Mouse (Mus musculus): ENCODE data around the gene Sfxn3. TPM values are rescaled to one million over a fixed set of nuclear protein-coding genes. Genes with fewer than 3 reads are reported as not detected.

Gene Sfxn3
- polyA plus RNA-seq, 1 experiment from 2014 or later = 21.7 TPM

DNA sequence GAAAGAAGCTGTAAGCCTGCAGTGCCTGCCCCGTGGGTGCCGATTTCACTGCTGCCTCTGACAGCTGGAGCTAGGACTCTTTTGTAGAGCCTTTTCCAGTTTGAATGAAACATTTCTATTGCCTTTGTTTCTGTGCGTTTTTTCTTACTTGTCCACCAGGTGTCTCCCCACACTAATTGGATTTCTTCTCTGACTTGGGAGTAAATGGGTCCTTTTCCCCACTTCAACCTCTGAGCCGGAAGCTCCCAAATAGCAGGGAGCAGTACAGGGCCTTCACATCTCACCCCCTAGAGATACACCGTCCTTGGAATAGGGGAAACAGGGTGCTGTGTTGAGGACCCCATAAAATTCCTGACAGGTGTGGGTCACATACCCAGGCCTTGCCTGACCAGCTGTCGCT lies 34.7 kb upstream of the Sfxn3 start:
- ATAC-seq (ENCODE audit: borderline replicate concordance, extremely low read depth, low FRiP score, low TSS enrichment) = no peak
- H3K9ac ChIP-seq = no peak overlapping the region
- H3K9me3 ChIP-seq = no peaks in the 10 kb centered on the region
- no peak overlapping the region for H3K27ac ChIP-seq
- no peak overlapping the region for H3K4me2 ChIP-seq
- H3K27me3 ChIP-seq = no peaks in the 10 kb centered on the region
- WGBS = 37% methylated on average over 6 of the region's 6 CpGs
- no peak overlapping the region for H3K4me3 ChIP-seq
- H3K36me3 ChIP-seq = peaks cover 26% of the 10 kb centered on the region
- H3K4me1 ChIP-seq = peaks cover 47% of the 10 kb centered on the region

DNA sequence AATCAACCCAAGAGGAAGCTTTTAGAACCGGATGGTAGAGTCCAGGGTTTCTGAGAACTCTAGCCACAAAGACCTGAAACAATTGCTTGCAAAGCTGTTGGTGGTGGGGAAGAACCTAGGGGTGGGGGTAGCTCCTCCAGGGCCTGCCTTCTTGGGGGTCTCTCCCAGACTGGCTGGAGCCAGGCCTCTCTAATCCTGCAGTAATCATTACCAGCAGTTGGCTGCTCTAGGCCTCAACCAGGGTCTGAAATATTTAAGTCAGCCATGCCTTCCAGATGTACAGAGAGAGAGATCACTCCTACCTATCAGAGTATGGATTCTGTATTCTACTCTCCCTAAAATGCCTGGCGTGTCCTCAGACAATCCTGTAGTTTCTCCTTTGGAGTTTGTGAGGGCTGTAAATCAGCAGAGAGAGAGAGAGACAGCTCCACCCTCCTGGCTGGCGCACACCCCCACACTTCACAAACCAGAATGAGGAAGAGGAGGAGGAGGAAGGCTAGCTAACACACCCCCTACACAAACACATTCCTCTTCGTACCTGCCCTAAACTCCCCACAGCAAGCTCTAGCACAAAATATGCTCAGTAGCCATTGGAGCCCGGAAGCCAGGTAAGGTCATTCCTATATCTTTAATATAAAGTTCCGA lies 33.6 kb upstream of the Sfxn3 start:
- peak overlapping the region; percentile 79; the same call in 1 of the 2 replicates for H3K4me2 ChIP-seq
- no peak overlapping the region for H3K4me3 ChIP-seq
- no peaks in the 10 kb centered on the region for H3K9me3 ChIP-seq
- peak overlapping the region; percentile 99 for H3K27ac ChIP-seq
- peak overlapping the region; percentile 0; the same call in 1 of the 2 replicates for H3K9ac ChIP-seq
- 58% methylated on average over 6 of the region's 6 CpGs for whole genome bisulfite sequencing
- peaks cover 39% of the 10 kb centered on the region for H3K4me1 ChIP-seq
- no peak for ATAC-seq (ENCODE audit: borderline replicate concordance, extremely low read depth, low FRiP score, low TSS enrichment)
- peaks cover 26% of the 10 kb centered on the region for H3K36me3 ChIP-seq
- H3K27me3 ChIP-seq = no peaks in the 10 kb centered on the region

DNA sequence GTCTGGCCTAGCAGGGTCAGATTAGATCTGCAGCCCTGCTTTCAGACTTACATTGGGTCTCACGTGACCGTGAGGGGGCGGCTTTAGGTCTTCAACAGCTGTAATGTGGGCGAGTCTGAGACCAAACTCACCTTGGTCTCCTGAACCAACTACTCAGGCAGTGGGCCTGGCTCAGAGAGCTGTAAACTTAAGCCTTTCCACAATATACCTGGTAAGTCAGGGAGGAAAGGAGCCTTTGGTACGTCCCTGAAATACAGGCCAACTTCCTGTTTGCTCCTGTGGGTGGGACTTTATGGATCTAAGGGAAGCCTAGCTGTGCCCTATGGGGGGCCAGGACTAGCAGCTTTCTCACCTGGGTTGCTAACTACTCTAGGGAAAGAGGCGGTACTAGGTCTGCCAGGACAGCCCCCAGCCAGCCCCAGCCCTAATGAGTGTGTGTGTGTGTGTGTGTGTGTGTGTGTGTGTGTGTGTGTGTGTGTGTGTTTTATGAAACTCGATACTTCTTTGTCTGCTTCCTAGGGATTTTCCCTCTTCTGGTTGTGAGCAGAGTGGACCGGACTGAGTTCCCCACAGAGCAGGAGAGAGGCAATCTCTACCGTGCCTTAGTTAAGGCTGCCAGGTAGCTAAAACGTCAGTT lies 32.9 kb upstream of the Sfxn3 start, which contains the start of gene Lzts2:
Gene Lzts2, plus strand, starts transcription at position 80 of the 637 bp plus-strand sequence.
- H3K27ac ChIP-seq = peak within 1 kb of the TSS; percentile 99
- peak within 1 kb of the TSS; percentile 74 for H3K4me3 ChIP-seq
- peak within 1 kb of the TSS; percentile 60 for H3K9ac ChIP-seq
- ATAC-seq (ENCODE audit: borderline replicate concordance, extremely low read depth, low FRiP score, low TSS enrichment) = no peak
- H3K36me3 ChIP-seq = peaks cover 23% of the 10 kb centered on the region
- H3K9me3 ChIP-seq = no peaks in the 10 kb centered on the region
- peak within 1 kb of the TSS; percentile 79 for H3K4me2 ChIP-seq
- H3K27me3 ChIP-seq = no peaks in the 10 kb centered on the region
- WGBS = 10% methylated on average over 10 of the region's 10 CpGs
- peaks cover 47% of the 10 kb centered on the region for H3K4me1 ChIP-seq

DNA sequence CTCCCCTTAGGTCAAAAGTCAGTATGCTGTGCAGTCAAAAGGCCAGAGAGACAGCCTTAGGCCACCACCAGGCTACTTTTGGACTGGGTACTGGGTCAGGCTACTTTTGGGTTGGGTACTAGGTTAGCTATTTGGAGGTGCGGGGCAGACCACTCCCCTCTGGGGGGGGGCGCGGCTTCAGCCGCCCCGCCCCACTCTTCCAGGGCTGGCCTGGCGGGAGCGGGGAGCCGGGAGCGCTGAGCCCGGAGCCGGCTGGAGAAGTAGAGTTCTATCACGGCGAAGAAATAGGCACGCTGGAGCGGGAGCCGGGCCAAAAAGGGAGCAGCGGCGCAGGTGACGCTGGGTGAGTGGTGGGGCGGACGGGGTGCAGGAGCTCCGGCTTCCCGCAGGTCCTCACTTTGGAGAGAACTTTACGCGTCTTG lies 32.3 kb upstream of the Sfxn3 start:
- Histone ChIP-seq H3K9me3 (no peaks in the 10 kb centered on the region), H3K4me3 (peak overlapping the region; percentile 74), H3K4me1 (peaks cover 52% of the 10 kb centered on the region), H3K9ac (peak overlapping the region; percentile 60), H3K27me3 (no peaks in the 10 kb centered on the region), H3K4me2 (peak overlapping the region; percentile 79), H3K36me3 (peaks cover 19% of the 10 kb centered on the region), H3K27ac (peak overlapping the region; percentile 99)
- 0% methylated on average over 25 of the region's 25 CpGs for WGBS
- 0 out of 2 replicates have a peak, but pooled peaks have one; percentile 16 for ATAC-seq (ENCODE audit: borderline replicate concordance, extremely low read depth, low FRiP score, low TSS enrichment)

DNA sequence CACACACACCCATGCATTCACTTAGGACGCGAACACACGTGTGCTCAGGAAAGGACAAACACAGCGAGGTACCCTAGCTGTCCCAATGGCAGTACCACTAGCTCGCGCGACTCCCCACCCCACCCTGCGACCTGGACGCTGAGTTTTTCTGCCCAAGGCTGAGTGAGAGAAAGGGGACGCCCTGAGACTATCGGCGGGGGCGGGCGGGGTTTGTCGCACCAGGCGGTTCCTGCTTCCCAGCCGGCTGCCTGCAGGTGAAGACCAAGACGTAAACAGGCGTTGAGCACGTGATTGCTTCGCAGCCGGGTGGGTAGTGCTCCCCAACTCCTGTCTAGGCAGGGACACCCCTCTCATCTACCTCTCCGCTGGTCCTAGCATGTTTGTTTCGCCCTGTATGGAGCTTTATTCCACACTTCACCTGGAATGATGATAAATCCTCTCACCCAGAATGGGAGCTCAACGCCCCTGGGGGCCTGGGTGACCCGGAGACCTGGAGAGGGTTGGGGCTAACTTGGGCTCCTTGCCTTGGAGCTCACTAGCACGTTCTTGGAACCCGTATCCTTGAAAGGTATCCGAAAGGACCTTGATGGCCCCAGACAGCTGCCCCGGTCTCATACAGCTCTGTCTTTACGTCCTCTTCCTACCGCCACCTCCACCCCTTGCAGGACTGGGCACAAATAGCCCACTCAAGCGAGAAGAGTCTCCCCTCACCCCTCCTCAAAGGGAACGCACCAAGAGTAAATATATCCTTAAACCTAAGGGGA lies 31.6 kb upstream of the Sfxn3 start:
- H3K27ac ChIP-seq = peak overlapping the region; percentile 99
- H3K36me3 ChIP-seq = peaks cover 12% of the 10 kb centered on the region
- peak overlapping the region; percentile 79 for H3K4me2 ChIP-seq
- H3K27me3 ChIP-seq = no peaks in the 10 kb centered on the region
- H3K4me3 ChIP-seq = peak overlapping the region; percentile 74
- peaks cover 59% of the 10 kb centered on the region for H3K4me1 ChIP-seq
- H3K9me3 ChIP-seq = no peaks in the 10 kb centered on the region
- H3K9ac ChIP-seq = peak overlapping the region; percentile 60
- ATAC-seq (ENCODE audit: borderline replicate concordance, extremely low read depth, low FRiP score, low TSS enrichment) = no peak
- WGBS = 0% methylated on average over 34 of the region's 34 CpGs

DNA sequence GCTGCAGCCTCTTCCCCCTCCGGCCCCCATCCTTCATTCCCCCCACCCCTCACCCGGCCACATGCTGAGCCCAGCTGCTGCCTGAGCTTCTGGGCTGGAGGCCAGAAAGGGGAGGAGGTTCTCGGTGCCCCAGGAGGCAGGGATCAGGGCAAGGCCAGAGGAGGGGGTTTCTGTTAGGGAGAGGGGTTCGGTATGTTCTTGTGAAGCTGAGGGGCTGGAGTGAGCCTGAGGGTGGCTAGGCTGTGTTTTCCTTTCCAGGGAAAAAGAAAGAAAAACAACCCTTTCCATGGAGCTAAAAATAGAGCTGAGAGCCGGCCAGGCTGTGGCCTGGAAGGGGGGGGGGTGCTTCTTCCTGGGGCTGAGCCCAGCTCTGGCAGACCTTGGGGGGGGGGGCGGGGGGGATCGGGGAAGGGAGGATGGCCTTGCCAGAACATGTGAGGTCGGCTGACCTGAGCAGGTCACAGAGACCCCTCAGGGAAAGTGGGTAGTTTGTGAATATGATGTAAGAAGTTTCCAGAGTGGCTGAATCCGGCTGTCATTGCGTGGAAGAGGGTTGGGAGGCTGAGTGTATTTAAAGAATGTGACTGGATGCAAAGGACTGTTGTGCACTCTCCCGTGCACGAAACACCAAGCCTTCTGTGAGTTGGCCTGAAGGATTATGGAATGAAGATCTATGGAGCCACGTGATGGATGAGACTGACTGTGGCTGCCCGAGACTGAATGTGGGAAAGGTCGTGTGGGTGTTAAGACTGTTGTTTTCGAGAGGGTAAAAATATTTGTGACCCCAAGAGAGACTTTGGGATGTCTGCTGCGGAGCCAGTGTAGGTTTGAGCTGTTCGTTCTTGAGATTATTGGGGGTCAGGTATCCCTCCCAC lies 30.7 kb upstream of the Sfxn3 start:
- WGBS = 1% methylated on average over 18 of the region's 18 CpGs
- peak overlapping the region; percentile 79 for H3K4me2 ChIP-seq
- H3K4me3 ChIP-seq = peak overlapping the region; percentile 74
- H3K36me3 ChIP-seq = peaks cover 8% of the 10 kb centered on the region
- H3K27me3 ChIP-seq = no peaks in the 10 kb centered on the region
- H3K9ac ChIP-seq = peak overlapping the region; percentile 60
- H3K4me1 ChIP-seq = peaks cover 68% of the 10 kb centered on the region
- peak; percentile 52 for ATAC-seq (ENCODE audit: borderline replicate concordance, extremely low read depth, low FRiP score, low TSS enrichment)
- H3K27ac ChIP-seq = peak overlapping the region; percentile 99
- no peaks in the 10 kb centered on the region for H3K9me3 ChIP-seq

DNA sequence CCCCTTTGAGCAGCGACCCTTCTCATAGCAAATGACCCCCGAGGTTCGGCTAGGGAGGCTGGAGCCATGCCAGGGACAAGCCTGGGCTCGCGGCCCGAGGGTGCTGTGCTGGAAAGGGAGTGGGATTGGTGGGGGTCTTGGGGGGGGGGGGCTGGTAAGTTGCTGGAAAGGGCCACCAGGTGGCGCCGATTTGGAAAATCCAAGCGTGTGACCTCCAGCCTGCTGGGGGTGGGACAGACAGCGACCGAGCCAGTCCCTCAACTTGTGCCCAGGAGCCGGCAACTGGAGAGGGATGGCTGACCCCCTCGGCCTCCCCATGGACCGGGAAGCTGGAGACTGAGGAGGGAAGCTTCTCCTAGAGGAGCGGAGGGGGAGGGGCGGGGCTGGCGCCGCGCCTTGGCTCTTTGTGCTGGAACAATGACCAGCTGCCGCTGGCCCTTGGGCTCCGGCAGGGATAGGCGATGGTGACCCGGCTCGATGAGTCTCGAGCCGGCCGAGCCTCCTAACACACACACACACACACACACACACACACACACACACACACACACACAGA lies 30.0 kb upstream of the Sfxn3 start:
- Histone ChIP-seq H3K27ac (peak overlapping the region; percentile 99), H3K4me1 (peaks cover 70% of the 10 kb centered on the region), H3K4me3 (peak overlapping the region; percentile 74), H3K36me3 (peaks cover 10% of the 10 kb centered on the region; the same call in 1 of the 2 replicates), H3K9ac (peak overlapping the region; percentile 89), H3K9me3 (no peaks in the 10 kb centered on the region), H3K4me2 (peak overlapping the region; percentile 79), H3K27me3 (no peaks in the 10 kb centered on the region)
- WGBS = under 1% methylated on average over 26 of the region's 27 CpGs
- peak; percentile 65 for ATAC-seq (ENCODE audit: borderline replicate concordance, extremely low read depth, low FRiP score, low TSS enrichment)

DNA sequence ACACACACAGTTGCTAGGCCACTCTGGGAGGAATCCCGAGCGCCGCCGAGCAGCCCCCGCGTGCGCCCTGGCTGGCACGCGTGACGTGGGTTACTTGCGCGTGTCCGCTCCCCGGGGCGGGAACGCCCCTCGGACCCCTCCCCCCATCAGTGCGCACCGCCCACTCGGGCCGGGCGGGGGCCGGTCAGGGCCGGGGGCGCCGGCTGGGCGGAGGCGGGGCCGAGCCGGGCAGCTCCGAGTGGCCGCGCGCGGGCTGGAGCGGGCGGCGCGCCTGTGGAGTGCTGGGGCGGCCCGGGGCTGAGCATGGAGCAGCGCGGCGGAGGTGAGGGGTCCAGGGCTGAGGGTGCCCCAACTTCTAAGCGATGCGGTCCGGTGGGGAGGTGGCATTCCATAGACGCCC lies 29.4 kb upstream of the Sfxn3 start:
- Histone ChIP-seq H3K9ac (peak overlapping the region; percentile 89), H3K9me3 (no peaks in the 10 kb centered on the region), H3K27ac (peak overlapping the region; percentile 99), H3K27me3 (no peaks in the 10 kb centered on the region), H3K4me3 (peak overlapping the region; percentile 74), H3K36me3 (peaks cover 16% of the 10 kb centered on the region), H3K4me1 (peaks cover 67% of the 10 kb centered on the region), H3K4me2 (peak overlapping the region; percentile 79)
- WGBS = 1% methylated on average over 46 of the region's 48 CpGs
- ATAC-seq (ENCODE audit: borderline replicate concordance, extremely low read depth, low FRiP score, low TSS enrichment) = peak; percentile 73

DNA sequence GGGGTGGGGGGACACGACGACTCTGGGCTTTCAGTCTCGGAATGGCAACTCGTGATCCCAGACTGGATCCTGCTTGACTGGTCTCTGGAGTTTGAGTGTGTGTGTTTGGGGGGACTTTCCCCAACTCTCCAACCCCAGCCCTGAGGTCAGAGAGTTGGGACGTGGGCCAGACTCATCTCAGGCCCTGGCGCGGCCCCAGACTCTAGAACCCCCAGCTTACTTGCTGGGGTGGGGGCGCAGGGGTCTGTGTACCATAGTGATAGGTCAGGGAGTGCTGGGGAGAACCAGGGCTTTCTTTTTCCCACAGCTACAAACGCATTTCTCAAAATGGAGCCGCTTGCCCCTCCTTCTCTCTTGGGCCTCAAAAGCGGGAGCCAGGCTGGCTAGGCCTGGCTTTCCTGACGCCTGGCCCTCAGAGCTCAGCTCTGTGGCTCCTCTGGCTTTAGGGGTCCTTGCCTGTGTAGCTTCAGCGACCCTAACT lies 28.9 kb upstream of the Sfxn3 start:
- H3K4me1 ChIP-seq = peaks cover 63% of the 10 kb centered on the region
- under 1% methylated on average over 13 of the region's 13 CpGs for WGBS
- H3K9me3 ChIP-seq = no peaks in the 10 kb centered on the region
- peak overlapping the region; percentile 74 for H3K4me3 ChIP-seq
- ATAC-seq (ENCODE audit: borderline replicate concordance, extremely low read depth, low FRiP score, low TSS enrichment) = no peak
- H3K4me2 ChIP-seq = peak overlapping the region; percentile 79
- peak overlapping the region; percentile 89 for H3K9ac ChIP-seq
- peaks cover 18% of the 10 kb centered on the region for H3K36me3 ChIP-seq
- H3K27me3 ChIP-seq = no peaks in the 10 kb centered on the region
- H3K27ac ChIP-seq = peak overlapping the region; percentile 99

DNA sequence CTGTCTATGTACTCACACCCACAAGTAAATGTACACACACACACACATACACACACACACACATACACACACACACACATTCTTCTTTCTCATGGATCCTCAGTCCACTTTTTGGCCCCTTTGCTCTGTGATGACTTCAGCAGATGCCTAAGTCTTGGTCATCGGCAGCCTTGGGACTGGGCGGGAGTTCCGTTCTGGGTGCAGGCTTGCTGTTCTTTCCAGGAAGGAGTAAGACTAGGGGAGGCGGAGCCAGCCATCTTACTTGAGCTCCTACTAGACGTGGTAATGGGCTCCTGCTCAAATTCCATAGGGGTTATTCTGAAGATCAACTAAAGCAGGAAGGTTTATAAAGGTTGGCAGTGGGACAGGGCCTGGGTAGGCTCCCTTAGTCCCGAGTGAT lies 27.0 kb upstream of the Sfxn3 start:
- 36% methylated on average over 6 of the region's 6 CpGs for WGBS
- no peak overlapping the region for H3K9ac ChIP-seq
- peaks cover 50% of the 10 kb centered on the region for H3K4me1 ChIP-seq
- H3K27ac ChIP-seq = no peak overlapping the region
- no peaks in the 10 kb centered on the region for H3K9me3 ChIP-seq
- H3K4me2 ChIP-seq = peak overlapping the region; percentile 79
- ATAC-seq (ENCODE audit: borderline replicate concordance, extremely low read depth, low FRiP score, low TSS enrichment) = no peak
- H3K27me3 ChIP-seq = no peaks in the 10 kb centered on the region
- H3K36me3 ChIP-seq = peaks cover 35% of the 10 kb centered on the region
- H3K4me3 ChIP-seq = peak overlapping the region; percentile 5; the same call in 1 of the 2 replicates
